Mouse (Mus musculus): ENCODE results near the gene Pomp. TPM values are rescaled to one million over a fixed set of nuclear protein-coding genes. Genes with fewer than 3 reads are reported as not detected.

Pomp gene
- total RNA-seq (2021), result 100 to 1,000 TPM; 129 to 148 TPM

GRCm38 (mm10) chr5:147860449-147861261 is at the start of gene Pomp:
TSS of gene Pomp (plus strand) at chr5:147860461.
- peak; percentile 93 for DNase-seq

GRCm38 (mm10) chr5:147812255-147813040 is 47.8 kb upstream of the Pomp start:
- no peak for DNase-seq

- DNase-seq, result no peak
Observed at GRCm38 (mm10) chr5:147814971-147815370, 45.3 kb upstream of the Pomp start.

GRCm38 (mm10) chr5:147815592-147815991 is 44.7 kb upstream of the Pomp start:
- DNase-seq, result no peak

- no peak for DNase-seq
Observed at GRCm38 (mm10) chr5:147816465-147816864, 43.8 kb upstream of the Pomp start.

GRCm38 (mm10) chr5:147817747-147818496 is 42.3 kb upstream of the Pomp start:
- no peak for DNase-seq

- DNase-seq, result no peak
Observed at GRCm38 (mm10) chr5:147818866-147819265, 41.4 kb upstream of the Pomp start.

GRCm38 (mm10) chr5:147819895-147820294 is 40.4 kb upstream of the Pomp start:
- no peak for DNase-seq

GRCm38 (mm10) chr5:147824021-147824605 is 36.1 kb upstream of the Pomp start:
- no peak for DNase-seq

- DNase-seq, result peak; percentile 33
Observed at GRCm38 (mm10) chr5:147825375-147825969, 34.8 kb upstream of the Pomp start.

GRCm38 (mm10) chr5:147826091-147826490 is 34.2 kb upstream of the Pomp start:
- peak; percentile 46 for DNase-seq

GRCm38 (mm10) chr5:147826546-147826945 is 33.7 kb upstream of the Pomp start:
- DNase-seq, result no peak

- no peak for DNase-seq
Observed at GRCm38 (mm10) chr5:147828846-147829245, 31.4 kb upstream of the Pomp start.

GRCm38 (mm10) chr5:147832842-147833241 is 27.4 kb upstream of the Pomp start:
- no peak for DNase-seq

GRCm38 (mm10) chr5:147834841-147835500 is 25.3 kb upstream of the Pomp start:
- DNase-seq, result no peak

GRCm38 (mm10) chr5:147839418-147839817 is 20.8 kb upstream of the Pomp start:
- no peak for DNase-seq

GRCm38 (mm10) chr5:147843340-147843739 is 16.9 kb upstream of the Pomp start:
- no peak for DNase-seq

- no peak for DNase-seq
Observed at GRCm38 (mm10) chr5:147845319-147845718, 14.9 kb upstream of the Pomp start.

GRCm38 (mm10) chr5:147847361-147847760 is 12.9 kb upstream of the Pomp start:
- DNase-seq, result no peak

GRCm38 (mm10) chr5:147848164-147848863 is 11.9 kb upstream of the Pomp start:
- DNase-seq, result peak; percentile 85

GRCm38 (mm10) chr5:147850194-147850593 is 10.1 kb upstream of the Pomp start:
- DNase-seq, result peak; percentile 44

Measured in heart, postnatal 4 days (tissue).